Comparison of ENCODE assay signal across 9 mouse cellular contexts in the genomic region with DNA sequence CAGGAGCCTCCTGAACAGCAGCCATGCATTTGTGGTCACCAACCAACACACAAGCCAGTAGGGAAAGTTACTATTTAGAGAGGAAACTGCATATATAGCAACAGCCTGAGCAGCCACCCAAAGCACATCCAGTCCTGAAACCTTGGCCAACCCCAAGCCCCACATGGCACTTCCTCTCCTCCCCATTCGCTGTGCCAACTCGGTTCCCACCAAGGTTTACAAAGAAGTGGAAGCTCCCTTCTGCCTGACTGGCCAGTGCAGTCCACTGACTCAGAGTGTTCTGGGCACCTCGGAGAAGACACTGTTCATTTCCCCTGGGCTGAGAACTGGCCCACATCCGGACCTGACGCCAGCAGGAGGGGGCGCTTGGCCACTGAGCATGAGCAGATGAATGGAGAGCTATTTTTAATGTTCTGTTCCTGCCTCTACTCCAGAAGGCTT.
DNase-seq lines count a peak whose midpoint lies in the region; ATAC-seq lines count a peak whose summit lies in the region.
"Had no signal": no experiment of that assay in that cellular context is flagged by ENCODE, and none has a peak within 500 bp of the region (broad histone marks: within the 10 kb centered on the region; RNA-seq: fewer than 3 reads in every experiment).

No protein-coding gene starts in this region.

- H3K9me3 ChIP-seq in liver, embryonic 13.5 days (replicated peaks) = no peaks in the 10 kb centered on the region
- H3K9me3 ChIP-seq: neural tube, embryonic 13.5 days had no signal

- H3K27ac ChIP-seq in liver, embryonic 13.5 days = peak overlapping the region; percentile 91
- H3K27ac ChIP-seq: neural tube, embryonic 13.5 days had no signal

- WGBS in liver, embryonic 13.5 days (ENCODE audit: insufficient replicate concordance) = 31% methylated on average over 6 of the region's 6 CpGs

- H3K27me3 ChIP-seq in liver, embryonic 13.5 days = no peaks in the 10 kb centered on the region
- H3K27me3 ChIP-seq: neural tube, embryonic 13.5 days had no signal

- no peak overlapping the region for H3K4me3 ChIP-seq in liver, embryonic 13.5 days (replicated peaks)
- H3K4me3 ChIP-seq: neural tube, embryonic 13.5 days had no signal

- peak; percentile 61 to 68 for DNase-seq in adrenal gland, adult (ENCODE audit: inconsistent age in 2 of 2, low spot score in 1 of 2)
- no peak for DNase-seq in adrenal gland, adult 18-20 months (ENCODE audit: low spot score in 2 of 2)
- DNase-seq in CD8-positive naive resting alpha-beta T cell, adult 2 months (ENCODE audit: low read depth in 2 of 2, low spot score in 2 of 2) = peak; percentile 14 to 20
- DNase-seq in liver, embryonic 13.5 days = peak; percentile 9
- peak; percentile 87 for DNase-seq in right cerebral cortex, adult 18-20 months
- peak; percentile 57 for DNase-seq in thymus, postnatal 4 days

- H3K4me1 ChIP-seq in liver, embryonic 13.5 days (replicated peaks) = peaks cover 57% of the 10 kb centered on the region

- H3K36me3 ChIP-seq in liver, embryonic 13.5 days = no peaks in the 10 kb centered on the region
- H3K36me3 ChIP-seq: neural tube, embryonic 13.5 days had no signal

- H3K9ac ChIP-seq in liver, embryonic 13.5 days = 0 out of 2 replicates have a peak overlapping the region, but pooled peaks have one; percentile 19
- H3K9ac ChIP-seq: neural tube, embryonic 13.5 days had no signal

- peak; percentile 85 for ATAC-seq in common myeloid progenitor, adult 5-6 weeks (replicated peaks; ENCODE audit: low read depth, poor library complexity, severe bottlenecking)
- ATAC-seq in hematopoietic stem cell, adult 5-6 weeks (replicated peaks in 1 of 2; ENCODE audit: insufficient read depth in 1 of 2, low FRiP score in 2 of 2, low TSS enrichment in 1 of 2, low read depth in 1 of 2, poor library complexity in 2 of 2, severe bottlenecking in 2 of 2) = peak; percentile 85 to 93
- no peak for ATAC-seq in liver, embryonic 13.5 days (ENCODE audit: low read depth)

- H3K4me2 ChIP-seq in liver, embryonic 13.5 days = no peak overlapping the region
- H3K4me2 ChIP-seq: neural tube, embryonic 13.5 days had no signal

Comparison
In these comparisons a context has a peak if more than half of its experiments do, and no peak if none do; other contexts are left out.
1. DNase-seq: peak in adrenal gland, adult (2 of 2), CD8-positive naive resting alpha-beta T cell, adult 2 months (2 of 2), liver, embryonic 13.5 days (single experiment), right cerebral cortex, adult 18-20 months (single experiment) and thymus, postnatal 4 days (single experiment); none in adrenal gland, adult 18-20 months (0 of 2).